Mouse (Mus musculus) MEL (cell line): Measurements from ENCODE around the gene Pde7b. TPM values are rescaled to one million over a fixed set of nuclear protein-coding genes. Genes with fewer than 3 reads are reported as not detected.
A peak's percentile ranks its signal among the peaks of the same experiment; 100 is the strongest.

Experiments
- DNase-seq: peaks from one replicate; pipeline ENCODE4 v3.0.0; 2011; ENCODE audit warnings: low read depth, low spot score
- H3K27ac ChIP-seq: 2 replicates; pipeline ENCODE4 v1.5.1; 2012; ENCODE audit warnings: low read depth, mild to moderate bottlenecking, control low read depth, low read length, moderate library complexity; ENCODE audit not compliant: control insufficient read depth
- H3K27me3 ChIP-seq, 2 experiments: fragments of 150-350 bp in 1 of 2; sonication (generic) in 1 of 2; 2 replicates each; pipeline ENCODE4 v1.6.1; 2012; ENCODE audit warnings: low read length in 2 of 2, mild to moderate bottlenecking in 2 of 2, improper control_type of control experiment in 1 of 2, moderate library complexity in 1 of 2; ENCODE audit not compliant: insufficient read depth in 2 of 2, control insufficient read depth in 1 of 2
- H3K36me3 ChIP-seq, 2 experiments: 2 replicates each; pipeline ENCODE4 v1.6.1; 2012 to 2014; ENCODE audit warnings: low read length in 2 of 2, improper control_type of control experiment in 1 of 2, inconsistent platforms in 1 of 2, mild to moderate bottlenecking in 1 of 2; ENCODE audit not compliant: insufficient read depth in 2 of 2, control insufficient read depth in 1 of 2
- H3K4me1 ChIP-seq, 2 experiments: fragments of 150-350 bp in 1 of 2; sonication (generic) in 1 of 2; 2 replicates each; pipeline ENCODE4 v1.6.1; 2012; ENCODE audit warnings: low read length in 2 of 2, improper control_type of control experiment in 1 of 2, mild to moderate bottlenecking in 1 of 2; ENCODE audit not compliant: insufficient read depth in 2 of 2, control insufficient read depth in 1 of 2
- H3K4me3 ChIP-seq, 2 experiments: fragments of 150-350 bp in 1 of 2; sonication (generic) in 1 of 2; 2 replicates each; pipeline ENCODE4 v1.5.1; 2012; ENCODE audit warnings: low read depth in 2 of 2, low read length in 2 of 2, mild to moderate bottlenecking in 2 of 2, moderate library complexity in 2 of 2, control low read depth in 1 of 2, improper control_type of control experiment in 1 of 2; ENCODE audit not compliant: control insufficient read depth in 1 of 2, insufficient read depth in 1 of 2
- H3K79me2 ChIP-seq: 2 replicates; pipeline ENCODE4 v1.6.1; 2012; ENCODE audit warnings: mild to moderate bottlenecking, low read length, moderate library complexity; ENCODE audit not compliant: control insufficient read depth, poor library complexity, insufficient read depth
- H3K9ac ChIP-seq: 2 replicates; pipeline ENCODE4 v1.6.1; 2012; ENCODE audit warnings: low read depth, mild to moderate bottlenecking, control low read depth, low read length, moderate library complexity; ENCODE audit not compliant: control insufficient read depth, poor library complexity, severe bottlenecking
- H3K9me3 ChIP-seq: fragments of 150-350 bp; sonication (generic); replicated peaks from 2 replicates; pipeline ENCODE4 v1.6.1; 2012; ENCODE audit warnings: mild to moderate bottlenecking, low read length, improper control_type of control experiment, moderate library complexity; ENCODE audit not compliant: insufficient read depth
- CHD1 ChIP-seq: IDR thresholded peaks from 2 replicates; pipeline ENCODE4 v1.6.1; 2012; ENCODE audit warnings: low read depth, mild to moderate bottlenecking, inconsistent platforms, low read length, improper control_type of control experiment
- E2F4 ChIP-seq: IDR thresholded peaks from 2 replicates; pipeline ENCODE4 v1.6.1; 2011; ENCODE audit warnings: low read depth, low read length, improper control_type of control experiment, borderline replicate concordance
- ELF1 ChIP-seq: IDR thresholded peaks from 2 replicates; pipeline ENCODE4 v1.6.1; 2014; ENCODE audit warnings: low read depth, mild to moderate bottlenecking, inconsistent platforms, low read length, improper control_type of control experiment, moderate library complexity
- EP300 ChIP-seq, 2 experiments: IDR thresholded peaks; 2 replicates each; pipeline ENCODE4 v1.6.1; 2011; ENCODE audit warnings: improper control_type of control experiment in 2 of 2, low read length in 2 of 2, low read depth in 1 of 2, mild to moderate bottlenecking in 1 of 2
- ETS1 ChIP-seq: IDR thresholded peaks from 2 replicates; pipeline ENCODE4 v1.6.1; 2012; ENCODE audit warnings: low read depth, mild to moderate bottlenecking, inconsistent platforms, low read length, improper control_type of control experiment, moderate library complexity
- GABPA ChIP-seq: IDR thresholded peaks from 2 replicates; pipeline ENCODE4 v1.6.1; 2012; ENCODE audit warnings: low read depth, mild to moderate bottlenecking, inconsistent platforms, low read length, improper control_type of control experiment, moderate library complexity
- GATA1 ChIP-seq: IDR thresholded peaks from 2 replicates; pipeline ENCODE4 v1.6.1; 2011; ENCODE audit warnings: low read depth, low read length, improper control_type of control experiment
- JUND ChIP-seq: IDR thresholded peaks from 2 replicates; pipeline ENCODE4 v1.6.1; 2011; ENCODE audit warnings: low read depth, mild to moderate bottlenecking, improper control_type of control experiment, low read length
- KAT2A ChIP-seq: conservative IDR thresholded peaks from 2 replicates; pipeline ENCODE4 v1.6.1; 2012; ENCODE audit warnings: low read depth, low read length, improper control_type of control experiment, inconsistent platforms
- MAFK ChIP-seq: IDR thresholded peaks from 2 replicates; pipeline ENCODE4 v1.6.1; 2011; ENCODE audit warnings: low read depth, mild to moderate bottlenecking, low read length, improper control_type of control experiment, borderline replicate concordance
- MAX ChIP-seq: IDR thresholded peaks from 2 replicates; pipeline ENCODE4 v1.6.1; 2011; ENCODE audit warnings: low read length, improper control_type of control experiment
- MEF2A ChIP-seq: IDR thresholded peaks from 2 replicates; pipeline ENCODE4 v1.6.1; 2014; ENCODE audit warnings: low read depth, mild to moderate bottlenecking, inconsistent platforms, low read length, improper control_type of control experiment; ENCODE audit not compliant: poor library complexity, insufficient replicate concordance, severe bottlenecking; ENCODE audit errors: extremely low read depth
- MYB ChIP-seq: IDR thresholded peaks from 2 replicates; pipeline ENCODE4 v1.6.1; 2011; ENCODE audit warnings: mild to moderate bottlenecking, low read depth, low read length, improper control_type of control experiment
- MYC ChIP-seq: IDR thresholded peaks from 2 replicates; pipeline ENCODE4 v1.6.1; 2011; ENCODE audit warnings: low read depth, mild to moderate bottlenecking, low read length, improper control_type of control experiment, moderate library complexity
- NRF1 ChIP-seq: IDR thresholded peaks from 2 replicates; pipeline ENCODE4 v1.6.1; 2014; ENCODE audit warnings: low read depth, mild to moderate bottlenecking, inconsistent platforms, low read length, improper control_type of control experiment, moderate library complexity; ENCODE audit not compliant: poor library complexity, insufficient read depth, severe bottlenecking
- POLR2A ChIP-seq, 2 experiments: IDR thresholded peaks; 2 replicates each; pipeline ENCODE4 v1.6.1; 2011 to 2012; ENCODE audit warnings: low read length in 2 of 2, mild to moderate bottlenecking in 2 of 2, control low read depth in 1 of 2, improper control_type of control experiment in 1 of 2, low read depth in 1 of 2, moderate library complexity in 1 of 2; ENCODE audit not compliant: control insufficient read depth in 1 of 2, insufficient read depth in 1 of 2, poor library complexity in 1 of 2
- POLR2AphosphoS2 ChIP-seq: IDR thresholded peaks from 2 replicates; pipeline ENCODE4 v1.6.1; 2011; ENCODE audit warnings: low read length, improper control_type of control experiment
- POLR2AphosphoS5 ChIP-seq: IDR thresholded peaks from 2 replicates; pipeline ENCODE4 v1.6.1; 2012; ENCODE audit warnings: low read depth, borderline replicate concordance, mild to moderate bottlenecking, inconsistent platforms, low read length, moderate library complexity, mixed read lengths
- RCOR1 ChIP-seq: IDR thresholded peaks from 2 replicates; pipeline ENCODE4 v1.6.1; 2012; ENCODE audit warnings: low read depth, mild to moderate bottlenecking, inconsistent platforms, low read length, improper control_type of control experiment
- SIN3A ChIP-seq: IDR thresholded peaks from 2 replicates; pipeline ENCODE4 v1.6.1; 2012; ENCODE audit warnings: low read length, improper control_type of control experiment, inconsistent platforms
- USF1 ChIP-seq: IDR thresholded peaks from 2 replicates; pipeline ENCODE4 v1.6.1; 2014; ENCODE audit warnings: low read depth, mild to moderate bottlenecking, inconsistent platforms, low read length, improper control_type of control experiment, moderate library complexity
- ZC3H11A ChIP-seq: IDR thresholded peaks from 2 replicates; pipeline ENCODE4 v1.6.1; 2012; ENCODE audit warnings: low read depth, mild to moderate bottlenecking, inconsistent platforms, low read length, improper control_type of control experiment
- ZMIZ1 ChIP-seq: IDR thresholded peaks from 2 replicates; pipeline ENCODE4 v1.6.1; 2012; ENCODE audit warnings: low read depth, mild to moderate bottlenecking, inconsistent platforms, low read length, improper control_type of control experiment, moderate library complexity
- polyA plus RNA-seq, 2 experiments: library from polyadenylated mRNA; stranded (reverse) in 1 of 2; unstranded in 1 of 2; fragments of >175 nt in 1 of 2; fragments of >200 nt in 1 of 2; gene quantifications; 2 replicates each; pipeline versions ENCODE4 v1.2.1 to v1.2.4; 2012; ENCODE audit warnings: low replicate concordance in 2 of 2, low read depth in 1 of 2; ENCODE audit not compliant: insufficient read length in 2 of 2, insufficient read depth in 1 of 2, missing spikeins in 1 of 2
- total RNA-seq: library from RNA; depleted of rRNA; stranded (reverse); fragments of 300-350 nt; gene quantifications from 2 replicates; pipeline ENCODE4 v1.2.3, GENCODE M21; 2012

Pde7b gene
- total and polyA plus RNA-seq, 3 experiments: 0.04 TPM; not detected in 2

DNA sequence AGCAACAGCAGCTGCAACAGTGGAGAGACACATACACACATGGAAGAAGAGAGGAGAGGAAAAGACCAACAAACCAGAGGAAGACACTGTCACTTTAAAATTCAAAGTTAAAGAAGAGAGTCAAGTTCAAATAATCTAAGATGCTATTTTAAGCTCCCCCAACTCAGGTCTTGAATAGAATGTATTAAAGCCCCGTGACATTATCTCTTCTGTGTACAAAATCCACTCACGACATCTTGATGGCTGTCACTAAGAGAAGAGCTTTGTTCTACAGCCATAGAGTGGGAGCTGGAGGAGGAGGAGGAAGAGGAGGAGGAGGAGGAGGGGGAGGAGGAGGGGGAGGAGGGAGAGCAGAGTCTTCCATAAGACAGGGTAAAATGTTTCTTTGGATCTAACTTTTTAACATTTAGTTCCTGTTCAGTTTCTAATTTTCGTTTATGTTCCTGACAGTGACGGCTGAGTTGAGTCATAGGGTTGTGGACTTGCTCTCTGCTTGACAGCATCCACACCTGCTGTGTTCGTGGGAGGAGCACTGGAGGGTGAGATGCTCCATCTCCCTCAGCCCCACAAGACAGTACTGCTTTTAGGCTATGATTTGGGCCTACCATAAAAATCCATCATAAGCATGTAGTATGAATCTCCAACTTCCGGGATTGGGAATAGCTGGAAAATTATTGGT is 270.4 kb downstream of the Pde7b start:
- Histone ChIP-seq H3K36me3 (no peaks in the 10 kb centered on the region), H3K27ac (no peak overlapping the region), H3K9ac (no peak overlapping the region), H3K4me1 (no peaks in the 10 kb centered on the region), H3K4me3 (no peak overlapping the region), H3K79me2 (no peaks in the 10 kb centered on the region), H3K27me3 (peaks cover 0 to 2% of the 10 kb centered on the region in 2 experiments; a peak in 2 of 4 replicates), H3K9me3 (no peaks in the 10 kb centered on the region)
- no peak for DNase-seq
- TF ChIP-seq ZMIZ1 (no peak), SIN3A (no peak), MYB (no peak), KAT2A (no peak), MYC (no peak), ZC3H11A (no peak), ELF1 (no peak), GABPA (no peak), E2F4 (no peak), MAFK (no peak)

DNA sequence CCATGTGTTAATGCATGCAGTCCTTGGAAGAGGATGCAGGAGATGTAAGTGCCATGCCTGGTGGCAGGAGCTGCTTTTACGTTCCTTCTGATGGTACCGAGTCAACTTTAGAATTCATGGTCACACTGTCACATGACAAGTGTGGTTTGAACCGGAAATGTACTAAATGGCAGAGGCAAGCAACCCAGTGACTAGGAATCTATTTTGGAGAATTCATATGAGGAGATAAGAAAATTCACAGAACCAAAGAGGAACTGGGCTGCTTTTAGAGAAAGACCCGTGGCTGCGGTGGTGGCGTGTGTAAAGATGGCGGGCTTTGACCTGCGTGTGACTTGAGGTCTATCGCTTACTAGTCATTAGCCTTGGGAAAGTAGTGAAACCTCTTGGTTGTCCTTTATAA is 287.4 kb downstream of the Pde7b start:
- Histone ChIP-seq H3K27ac (peak overlapping the region; percentile 36; the same call in 1 of the 2 replicates), H3K9me3 (no peaks in the 10 kb centered on the region), H3K79me2 (no peaks in the 10 kb centered on the region), H3K4me3 (no peak overlapping the region), H3K4me1 (peaks cover 2 to 15% of the 10 kb centered on the region in 2 experiments), H3K36me3 (peaks cover 0 to 10% of the 10 kb centered on the region in 2 experiments; a peak in 2 of 4 replicates), H3K9ac (peak overlapping the region; percentile 3; the same call in 1 of the 2 replicates), H3K27me3 (peaks cover 0 to 2% of the 10 kb centered on the region in 2 experiments; a peak in 3 of 4 replicates)
- peak; percentile 62 for DNase-seq
- TF ChIP-seq CHD1 (no peak), POLR2AphosphoS2 (no peak), RCOR1 (no peak), GABPA (no peak), USF1 (peak; percentile 83), ETS1 (peak; percentile 48; the same call in 1 of the 2 replicates), MAX (peak; percentile 49; the same call in 1 of the 2 replicates), JUND (no peak), POLR2A (IDR thresholded peaks at IDR 0.05; ENCODE audit: control insufficient read depth in 1 of 2, insufficient read depth in 1 of 2, low read depth in 1 of 2, low read length in 2 of 2, poor library complexity in 1 of 2) (no peak), POLR2AphosphoS5 (no peak), GATA1 (peak; percentile 52), MEF2A (0 out of 2 replicates have a peak, but pooled peaks have one; percentile 14), EP300 (IDR thresholded peaks at IDR 0.05; ENCODE audit: low read depth in 1 of 2, low read length in 2 of 2) (peak; percentile 44 to 49; a peak in 2 of 4 replicates), NRF1 (no peak), MYC (0 out of 2 replicates have a peak, but pooled peaks have one; percentile 37)
